Mouse (Mus musculus) ZHBTc4 (cell line): ENCODE measurements at regions not wholly inside any gene's neighbourhood (a gene's known extent, or its start where the extent isn't known, plus 50 kb on each side); places are given as distances from the start of the nearest gene placed in this dataset.

Experiments
- DNase-seq: peaks from one replicate; pipeline ENCODE4 v3.0.0-alpha.2; 2011; ENCODE audit warnings: low read depth, low spot score

- DNase-seq = peak; percentile 64
These were observed 62.1 kb downstream of the Duxbl3 start for GRCm38 (mm10) chr14:26319821-26320220.

GRCm38 (mm10) chr14:26320736-26321135 is 63.0 kb downstream of the Duxbl3 start:
- DNase-seq = no peak

- no peak for DNase-seq
These were observed 70.8 kb downstream of the Duxbl3 start for GRCm38 (mm10) chr14:26328562-26328961.

- DNase-seq = peak; percentile 48
These were observed 83.3 kb downstream of the Duxbl3 start for GRCm38 (mm10) chr14:26341111-26341510.

GRCm38 (mm10) chr14:26345227-26345626 is 87.5 kb downstream of the Duxbl3 start:
- no peak for DNase-seq

- no peak for DNase-seq
These were observed 89.5 kb downstream of the Duxbl3 start for GRCm38 (mm10) chr14:26347296-26347695.

GRCm38 (mm10) chr14:26352927-26353326 is 95.2 kb downstream of the Duxbl3 start:
- peak; percentile 7 for DNase-seq

GRCm38 (mm10) chr14:26357242-26357641 is 99.5 kb downstream of the Duxbl3 start:
- peak; percentile 64 for DNase-seq

- no peak for DNase-seq
These were observed 100.2 kb downstream of the Duxbl3 start for GRCm38 (mm10) chr14:26357996-26358395.

GRCm38 (mm10) chr14:26360071-26360470 is 102.3 kb downstream of the Duxbl3 start:
- DNase-seq = no peak

GRCm38 (mm10) chr14:26361206-26361605 is 103.4 kb downstream of the Duxbl3 start:
- no peak for DNase-seq
